Comparison of ENCODE assay signal across 9 mouse cellular contexts in genomic region chr13:72629806-72630205, GRCm38 (mm10). TPM values are rescaled to one million over a fixed set of nuclear protein-coding genes. Genes with fewer than 3 reads are reported as not detected.
DNase-seq lines count a peak whose midpoint lies in the region; ATAC-seq and TF ChIP-seq lines count a peak whose summit lies in the region.
"Had no signal": no experiment of that assay in that cellular context is flagged by ENCODE, and none has a peak within 500 bp of the region (broad histone marks: within the 10 kb centered on the region; RNA-seq: fewer than 3 reads in every experiment).

No protein-coding gene starts in this region.

- H3K27me3 ChIP-seq in kidney, adult 2 months (replicated peaks; ENCODE audit: control insufficient read depth, insufficient read depth, low read length), result peaks cover 6% of the 10 kb centered on the region
- peaks cover 58% of the 10 kb centered on the region for H3K27me3 ChIP-seq in embryonic facial prominence, embryonic 11.5 days (ENCODE audit: control insufficient read depth, insufficient read depth, low read length)
- peaks cover 65% of the 10 kb centered on the region for H3K27me3 ChIP-seq in neural tube, embryonic 15.5 days (replicated peaks)

- H3K4me2 ChIP-seq in embryonic facial prominence, embryonic 11.5 days (ENCODE audit: low read depth, low read length), result peak overlapping the region; percentile 97
- H3K4me2 ChIP-seq in neural tube, embryonic 15.5 days, result peak overlapping the region; percentile 75

- H3K9ac ChIP-seq in embryonic facial prominence, embryonic 11.5 days (replicated peaks; ENCODE audit: low read length), result no peak overlapping the region
- H3K9ac ChIP-seq in neural tube, embryonic 15.5 days (replicated peaks), result no peak overlapping the region; the same call in 1 of the 2 replicates

- TF ChIP-seq POLR2A in kidney, adult 2 months (IDR thresholded peaks at IDR 0.05; ENCODE audit: low read depth, low read length), result no peak

- ATAC-seq in embryonic facial prominence, embryonic 11.5 days (replicated peaks; ENCODE audit: insufficient number of reproducible peaks, low FRiP score, low TSS enrichment, low read depth), result no peak
- ATAC-seq in neural tube, embryonic 15.5 days (ENCODE audit: low FRiP score), result no peak
- ATAC-seq: inflammation-experienced regulatory T-cells, adult 6 months had no signal

- H3K4me3 ChIP-seq in kidney, adult 2 months (ENCODE audit: insufficient read depth, low read depth, low read length), result peak overlapping the region; percentile 47
- peak overlapping the region; percentile 64 for H3K4me3 ChIP-seq in embryonic facial prominence, embryonic 11.5 days (ENCODE audit: low read depth, low read length)
- peak overlapping the region; percentile 49 for H3K4me3 ChIP-seq in neural tube, embryonic 15.5 days (replicated peaks)

- peak; percentile 54 for DNase-seq in kidney, adult 2 months
- no peak for DNase-seq in kidney, adult 11 months
- DNase-seq in embryonic facial prominence, embryonic 11.5 days (ENCODE audit: low spot score), result peak; percentile 27
- DNase-seq in kidney, postnatal 14 days, result peak; percentile 34
- no peak for DNase-seq in adrenal gland, adult (ENCODE audit: inconsistent age in 2 of 2, low spot score in 1 of 2)
- no peak for DNase-seq in urinary bladder, postnatal 14 days (ENCODE audit: low spot score)
- no peak for DNase-seq in left cerebral cortex, adult 11 months (ENCODE audit: low spot score)

- 5% methylated on average over 13 of the region's 13 CpGs for WGBS in kidney, adult 2 months
- 3% methylated on average over 13 of the region's 13 CpGs for WGBS in embryonic facial prominence, embryonic 11.5 days
- 1% methylated on average over 13 of the region's 13 CpGs for WGBS in neural tube, embryonic 15.5 days

- no peaks in the 10 kb centered on the region for H3K4me1 ChIP-seq in kidney, adult 2 months (ENCODE audit: control insufficient read depth, insufficient read depth, low read length)
- H3K4me1 ChIP-seq in embryonic facial prominence, embryonic 11.5 days (ENCODE audit: control insufficient read depth, insufficient read depth, low read length), result no peaks in the 10 kb centered on the region
- H3K4me1 ChIP-seq in neural tube, embryonic 15.5 days, result peaks cover 38% of the 10 kb centered on the region

- H3K27ac ChIP-seq in kidney, adult 2 months (ENCODE audit: insufficient read depth, low read depth, low read length), result no peak overlapping the region
- H3K27ac ChIP-seq in embryonic facial prominence, embryonic 11.5 days (replicated peaks; ENCODE audit: low read depth, low read length), result no peak overlapping the region
- no peak overlapping the region for H3K27ac ChIP-seq in neural tube, embryonic 15.5 days (replicated peaks)

- H3K9me3 ChIP-seq in embryonic facial prominence, embryonic 11.5 days (replicated peaks; ENCODE audit: control insufficient read depth, low read length), result no peaks in the 10 kb centered on the region
- H3K9me3 ChIP-seq in neural tube, embryonic 15.5 days (replicated peaks), result no peaks in the 10 kb centered on the region

- no peak for TF ChIP-seq CTCF in kidney, adult 2 months (conservative IDR thresholded peaks at IDR 0.05; ENCODE audit: insufficient read depth, insufficient read length, low read depth, low read length)

- H3K36me3 ChIP-seq in kidney, adult 2 months (ENCODE audit: control insufficient read depth, insufficient read depth, low read length), result no peaks in the 10 kb centered on the region
- H3K36me3 ChIP-seq in embryonic facial prominence, embryonic 11.5 days (replicated peaks; ENCODE audit: control insufficient read depth, insufficient read depth, low read depth, low read length), result no peaks in the 10 kb centered on the region
- H3K36me3 ChIP-seq in neural tube, embryonic 15.5 days, result no peaks in the 10 kb centered on the region

RNA-seq across cellular contexts. Expression of gene Irx2, which starts 1.2 kb away (rescaled TPM):
- 17.6 and 21.9 TPM in 2 replicates for polyA plus RNA-seq in kidney, adult 2 months (2012; rRNA removed)
- 8.8 and 9.6 TPM in 2 replicates for polyA plus RNA-seq in embryonic facial prominence, embryonic 11.5 days (2014; fragmentation: Nextera tagmentation; extraction: Ambion mirVana)
- 8.1 and 11.4 TPM in 2 replicates for polyA plus RNA-seq in neural tube, embryonic 15.5 days (2015; fragmentation: Nextera tagmentation; extraction: Ambion mirVana)
- polyA plus RNA-seq: inflammation-experienced regulatory T-cells, adult 6 months had no signal

Comparison
In these comparisons a context has a peak if more than half of its experiments do, and no peak if none do; other contexts are left out.
1. DNase-seq: peak in kidney, adult 2 months (single experiment), embryonic facial prominence, embryonic 11.5 days (single experiment) and kidney, postnatal 14 days (single experiment); none in kidney, adult 11 months (single experiment), adrenal gland, adult (0 of 2), urinary bladder, postnatal 14 days (single experiment) and left cerebral cortex, adult 11 months (single experiment).
2. Peak in every context shown above with its lines, with median percentiles within 50 percentile points of each other: H3K4me3 ChIP-seq.